Mouse (Mus musculus) hindbrain, embryonic 10.5 days (tissue): ENCODE results near the gene Krt5. TPM values are rescaled to one million over a fixed set of nuclear protein-coding genes. Genes with fewer than 3 reads are reported as not detected.
A peak's percentile ranks its signal among the peaks of the same experiment; 100 is the strongest.

Experiments
- DNase-seq: peaks from one replicate; pipeline ENCODE4 v3.0.0-alpha.2; 2017; ENCODE audit warnings: low spot score
- H3K27ac ChIP-seq: fragments of 300-500 bp; sonication (generic); 2 replicates; pipeline ENCODE4 v1.5.1; 2016; ENCODE audit warnings: mild to moderate bottlenecking, moderate library complexity
- H3K27me3 ChIP-seq: fragments of 300-500 bp; sonication (generic); 2 replicates; pipeline ENCODE4 v1.6.1; 2016; ENCODE audit warnings: mild to moderate bottlenecking; ENCODE audit not compliant: poor library complexity, insufficient read depth, severe bottlenecking
- H3K36me3 ChIP-seq: fragments of 300-500 bp; sonication (generic); 2 replicates; pipeline ENCODE4 v1.6.1; 2016; ENCODE audit warnings: mild to moderate bottlenecking, moderate library complexity
- H3K4me1 ChIP-seq: fragments of 300-500 bp; sonication (generic); replicated peaks from 2 replicates; pipeline ENCODE4 v1.6.1; 2016; ENCODE audit warnings: mild to moderate bottlenecking
- H3K4me3 ChIP-seq: fragments of 300-500 bp; sonication (generic); 2 replicates; pipeline ENCODE4 v1.5.1; 2016; ENCODE audit warnings: mild to moderate bottlenecking, moderate library complexity
- H3K9me3 ChIP-seq: fragments of 300-500 bp; sonication (generic); 2 replicates; pipeline ENCODE4 v1.6.1; 2016; ENCODE audit warnings: mild to moderate bottlenecking, moderate library complexity
- WGBS: fragments of 180-500 bp; shearing (Covaris S2); methylation state at CpG from one replicate; pipeline ENCODE4 v1.1.7; 2016; 5-methylcytosine and 5-hydroxymethylcytosine counted together
- polyA plus RNA-seq: library from polyadenylated mRNA; unstranded; fragments of >200 nt; fragmentation: Nextera tagmentation; extraction: Ambion mirVana; gene quantifications from 2 replicates; pipeline ENCODE4 v1.2.1, GENCODE M21; 2016

Krt5 gene
- polyA plus RNA-seq, result 0.16 and 2.1 TPM in 2 replicates

GRCm38 (mm10) chr15:101712720-101713119, at the start of gene Krt5:
Gene Krt5, minus strand, starts transcription at chr15:101712898.
- peak within 1 kb of the TSS; percentile 40; the same call in 1 of the 2 replicates for H3K27ac ChIP-seq
- 75% methylated on average over 13 of the region's 13 CpGs for WGBS
- peaks cover 6% of the 10 kb centered on the region; the same call in 1 of the 2 replicates for H3K4me1 ChIP-seq
- H3K9me3 ChIP-seq, result no peaks in the 10 kb centered on the region
- H3K4me3 ChIP-seq, result no peak within 1 kb of the TSS
- no peaks in the 10 kb centered on the region for H3K27me3 ChIP-seq
- DNase-seq, result no peak
- H3K36me3 ChIP-seq, result no peaks in the 10 kb centered on the region

- Histone ChIP-seq H3K36me3 (no peaks in the 10 kb centered on the region), H3K4me3 (no peak within 1 kb of the TSS), H3K27me3 (no peaks in the 10 kb centered on the region), H3K9me3 (no peaks in the 10 kb centered on the region), H3K4me1 (peaks cover 13% of the 10 kb centered on the region), H3K27ac (no peak within 1 kb of the TSS)
- WGBS, result 60% methylated on average over 14 of the region's 14 CpGs
- no peak for DNase-seq
Observed at GRCm38 (mm10) chr15:101742711-101743110, 30.0 kb upstream of the Krt5 start, which contains the start of gene Krt71. Gene Krt71, minus strand, starts transcription at chr15:101743109.

GRCm38 (mm10) chr15:101737786-101738185, 25.1 kb upstream of the Krt5 start:
- Histone ChIP-seq H3K27ac (no peak overlapping the region), H3K27me3 (no peaks in the 10 kb centered on the region), H3K36me3 (no peaks in the 10 kb centered on the region), H3K9me3 (no peaks in the 10 kb centered on the region), H3K4me1 (no peaks in the 10 kb centered on the region), H3K4me3 (no peak overlapping the region)
- WGBS, result 77% methylated on average over 7 of the region's 7 CpGs
- DNase-seq, result no peak

- Histone ChIP-seq H3K4me1 (no peaks in the 10 kb centered on the region), H3K9me3 (no peaks in the 10 kb centered on the region), H3K27ac (no peak overlapping the region), H3K27me3 (no peaks in the 10 kb centered on the region), H3K4me3 (no peak overlapping the region), H3K36me3 (no peaks in the 10 kb centered on the region)
- DNase-seq, result no peak
Observed at GRCm38 (mm10) chr15:101730653-101731052, 18.0 kb upstream of the Krt5 start.

- Histone ChIP-seq H3K27ac (no peak overlapping the region), H3K4me3 (no peak overlapping the region), H3K9me3 (no peaks in the 10 kb centered on the region), H3K27me3 (no peaks in the 10 kb centered on the region), H3K36me3 (no peaks in the 10 kb centered on the region), H3K4me1 (no peaks in the 10 kb centered on the region)
- WGBS, result 75% methylated on average over 5 of the region's 5 CpGs
- DNase-seq, result no peak
Observed at GRCm38 (mm10) chr15:101724686-101725085, 12.0 kb upstream of the Krt5 start.

- Histone ChIP-seq H3K9me3 (no peaks in the 10 kb centered on the region), H3K27ac (no peak overlapping the region), H3K36me3 (no peaks in the 10 kb centered on the region), H3K4me1 (peaks cover 6% of the 10 kb centered on the region; the same call in 1 of the 2 replicates), H3K4me3 (no peak overlapping the region), H3K27me3 (no peaks in the 10 kb centered on the region)
- 65% methylated on average over 3 of the region's 3 CpGs for WGBS
- no peak for DNase-seq
Observed at GRCm38 (mm10) chr15:101715831-101716230, 3.1 kb upstream of the Krt5 start.

GRCm38 (mm10) chr15:101714356-101714755, 1.7 kb upstream of the Krt5 start:
- whole genome bisulfite sequencing, result 86% methylated on average over 5 of the region's 5 CpGs
- no peaks in the 10 kb centered on the region for H3K36me3 ChIP-seq
- H3K4me3 ChIP-seq, result no peak overlapping the region
- no peak for DNase-seq
- no peaks in the 10 kb centered on the region for H3K9me3 ChIP-seq
- no peak overlapping the region for H3K27ac ChIP-seq
- H3K27me3 ChIP-seq, result no peaks in the 10 kb centered on the region
- H3K4me1 ChIP-seq, result peaks cover 6% of the 10 kb centered on the region; the same call in 1 of the 2 replicates

- 83% methylated on average over 8 of the region's 8 CpGs for WGBS
- Histone ChIP-seq H3K36me3 (no peaks in the 10 kb centered on the region), H3K27ac (no peak overlapping the region), H3K27me3 (no peaks in the 10 kb centered on the region), H3K4me3 (no peak overlapping the region), H3K9me3 (no peaks in the 10 kb centered on the region), H3K4me1 (peaks cover 6% of the 10 kb centered on the region; the same call in 1 of the 2 replicates)
- DNase-seq, result no peak
Observed at GRCm38 (mm10) chr15:101713731-101714130, 1.0 kb upstream of the Krt5 start.

- H3K9me3 ChIP-seq, result no peaks in the 10 kb centered on the region
- peaks cover 10% of the 10 kb centered on the region; the same call in 1 of the 2 replicates for H3K4me1 ChIP-seq
- no peak for DNase-seq
- no peak overlapping the region for H3K4me3 ChIP-seq
- no peak overlapping the region for H3K27ac ChIP-seq
- no peaks in the 10 kb centered on the region for H3K27me3 ChIP-seq
- H3K36me3 ChIP-seq, result no peaks in the 10 kb centered on the region
- WGBS, result 67% methylated on average over 11 of the region's 11 CpGs
Observed at GRCm38 (mm10) chr15:101708683-101709082, 4.0 kb downstream of the Krt5 start.

- Histone ChIP-seq H3K27me3 (no peaks in the 10 kb centered on the region), H3K9me3 (no peaks in the 10 kb centered on the region), H3K36me3 (no peaks in the 10 kb centered on the region), H3K4me3 (no peak overlapping the region), H3K4me1 (peaks cover 14% of the 10 kb centered on the region), H3K27ac (no peak overlapping the region)
- DNase-seq, result no peak
- 90% methylated on average over 9 of the region's 9 CpGs for WGBS
Observed at GRCm38 (mm10) chr15:101707454-101707853, 5.2 kb downstream of the Krt5 start.

- no peaks in the 10 kb centered on the region for H3K36me3 ChIP-seq
- no peak overlapping the region for H3K4me3 ChIP-seq
- WGBS, result 65% methylated on average over 4 of the region's 4 CpGs
- peaks cover 18% of the 10 kb centered on the region for H3K4me1 ChIP-seq
- H3K27me3 ChIP-seq, result no peaks in the 10 kb centered on the region
- H3K27ac ChIP-seq, result no peak overlapping the region
- DNase-seq, result peak; percentile 27
- no peaks in the 10 kb centered on the region for H3K9me3 ChIP-seq
Observed at GRCm38 (mm10) chr15:101704066-101704465, 8.6 kb downstream of the Krt5 start.

GRCm38 (mm10) chr15:101702380-101702779, 10.3 kb downstream of the Krt5 start:
- DNase-seq, result peak; percentile 6
- no peak overlapping the region for H3K4me3 ChIP-seq
- H3K27ac ChIP-seq, result 0 out of 2 replicates have a peak overlapping the region, but pooled peaks have one; percentile 29
- WGBS, result 12% methylated on average over 2 of the region's 2 CpGs
- no peaks in the 10 kb centered on the region for H3K36me3 ChIP-seq
- no peaks in the 10 kb centered on the region for H3K27me3 ChIP-seq
- H3K9me3 ChIP-seq, result no peaks in the 10 kb centered on the region
- peaks cover 18% of the 10 kb centered on the region for H3K4me1 ChIP-seq

GRCm38 (mm10) chr15:101699866-101700265, 12.8 kb downstream of the Krt5 start:
- WGBS, result 89% methylated on average over 8 of the region's 8 CpGs
- no peak for DNase-seq
- Histone ChIP-seq H3K4me1 (peaks cover 18% of the 10 kb centered on the region), H3K36me3 (no peaks in the 10 kb centered on the region), H3K27me3 (no peaks in the 10 kb centered on the region), H3K9me3 (no peaks in the 10 kb centered on the region), H3K4me3 (no peak overlapping the region), H3K27ac (no peak overlapping the region)

- no peaks in the 10 kb centered on the region for H3K36me3 ChIP-seq
- peaks cover 18% of the 10 kb centered on the region for H3K4me1 ChIP-seq
- no peak overlapping the region for H3K27ac ChIP-seq
- 62% methylated on average over 3 of the region's 3 CpGs for WGBS
- H3K4me3 ChIP-seq, result no peak overlapping the region
- no peaks in the 10 kb centered on the region for H3K27me3 ChIP-seq
- H3K9me3 ChIP-seq, result no peaks in the 10 kb centered on the region
- DNase-seq, result no peak
Observed at GRCm38 (mm10) chr15:101699192-101699591, 13.5 kb downstream of the Krt5 start.
